Mouse (Mus musculus): ENCODE measurements around the gene Hamp. TPM values are rescaled to one million over a fixed set of nuclear protein-coding genes. Genes with fewer than 3 reads are reported as not detected.

Hamp gene
- total RNA-seq, 2 experiments from 2014 or later: not detected

DNA sequence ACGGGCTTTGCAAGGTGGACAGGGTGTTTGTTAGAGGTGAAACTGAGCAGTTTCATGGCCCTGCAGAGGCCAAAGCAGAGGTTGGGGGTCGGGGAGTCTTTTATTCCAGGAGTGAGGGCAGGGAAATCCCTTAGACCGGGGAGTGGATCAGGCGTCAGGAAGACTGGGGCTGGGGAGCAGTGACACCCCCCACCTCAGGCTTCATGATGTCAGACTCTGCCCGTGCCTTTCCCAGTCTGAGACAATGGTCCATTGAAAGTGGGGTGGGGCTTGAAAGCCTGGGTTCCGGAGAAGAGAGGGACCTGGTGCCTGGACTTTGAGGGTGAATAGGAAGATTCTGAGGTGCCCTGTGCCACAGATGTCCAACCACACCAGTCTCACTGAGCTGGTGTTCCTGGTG is 27.1 kb downstream of the Hamp start:
- no peak for ATAC-seq (replicated peaks; ENCODE audit: low FRiP score, poor library complexity, severe bottlenecking)

DNA sequence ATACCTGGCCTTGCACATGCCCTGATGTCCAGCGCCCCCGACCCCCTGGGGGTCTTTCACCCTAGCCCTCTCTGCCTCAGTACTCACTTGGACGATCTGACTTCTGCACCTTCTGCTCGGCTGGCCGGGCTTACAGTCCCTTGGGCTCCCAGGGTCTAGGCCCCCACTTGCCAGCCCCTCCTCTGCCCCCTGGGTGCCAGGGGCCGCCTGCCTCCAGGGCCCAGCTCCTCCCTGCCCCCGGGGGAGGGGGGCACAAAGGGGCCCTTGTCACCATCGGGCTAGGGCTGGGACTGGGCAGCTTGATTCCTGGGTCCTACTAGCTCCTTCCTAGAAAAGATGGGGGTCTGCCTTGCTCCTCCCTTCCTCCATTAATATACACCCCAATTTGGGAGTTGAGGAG is 29.1 kb downstream of the Hamp start, which contains the start of gene Mag:
Gene Mag, minus strand, starts transcription at position 142 of the 400 bp plus-strand sequence.
- no peak for ATAC-seq (replicated peaks; ENCODE audit: low FRiP score, poor library complexity, severe bottlenecking)

DNA sequence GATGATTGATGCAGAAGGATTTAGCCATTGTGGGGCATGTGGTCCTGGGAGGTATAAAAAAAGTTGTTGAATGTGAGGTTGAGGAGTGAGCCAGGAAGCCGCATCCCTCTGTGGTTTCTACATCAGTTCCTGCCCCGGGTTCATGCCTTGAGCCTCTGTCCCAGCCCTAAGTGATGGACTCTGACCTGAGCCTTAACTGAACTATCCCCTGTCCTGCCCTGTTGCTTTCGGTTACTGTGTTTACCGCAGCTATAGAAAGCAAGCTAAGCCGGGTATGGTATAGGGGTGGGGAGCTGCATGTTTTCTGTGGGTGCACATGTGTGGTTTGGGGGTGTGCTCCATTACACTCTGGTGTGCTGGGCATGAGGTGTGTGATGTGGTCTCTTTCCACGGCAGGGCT is 34.1 kb downstream of the Hamp start:
- ATAC-seq (replicated peaks; ENCODE audit: low FRiP score, poor library complexity, severe bottlenecking): no peak

- ATAC-seq (replicated peaks; ENCODE audit: low FRiP score, poor library complexity, severe bottlenecking): no peak
These were observed 34.8 kb downstream of the Hamp start for GRCm38 (mm10) chr7:30908992-30909431.

DNA sequence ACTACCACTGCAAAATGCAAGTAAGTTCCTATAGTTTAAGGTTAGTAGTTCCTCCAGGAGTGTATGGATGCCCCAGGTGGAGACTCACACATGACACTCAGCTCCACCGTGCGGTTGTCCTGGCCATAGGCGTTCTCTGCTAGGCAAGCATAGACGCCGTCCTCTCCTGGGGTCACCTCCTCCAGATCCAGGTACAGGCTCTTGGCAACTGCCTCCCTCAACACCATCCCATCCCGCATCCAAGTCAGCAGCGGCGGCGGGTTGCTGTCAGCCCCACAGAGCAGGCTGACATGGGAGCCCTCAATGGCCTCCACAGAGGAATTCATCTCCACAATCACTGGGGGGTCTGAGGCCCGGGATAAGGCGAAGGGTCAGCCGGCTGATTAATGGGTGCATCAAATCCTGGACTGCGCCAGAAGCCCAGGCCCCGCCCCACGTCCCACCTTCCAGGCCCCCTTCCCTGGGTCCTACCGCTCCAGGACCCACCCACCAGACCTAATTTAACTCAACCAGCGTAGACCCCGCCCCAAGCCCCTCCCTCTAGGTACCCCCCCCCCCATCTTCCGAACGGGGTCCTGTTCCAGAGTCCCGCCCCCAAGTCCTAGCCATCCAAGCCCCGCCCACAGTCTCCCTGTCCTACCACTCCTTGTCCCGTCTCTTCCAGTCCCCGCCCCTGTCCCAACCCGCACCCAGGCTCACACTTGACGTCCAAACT is 35.4 kb downstream of the Hamp start:
- no peak for ATAC-seq (replicated peaks; ENCODE audit: low FRiP score, poor library complexity, severe bottlenecking)

- no peak for ATAC-seq (replicated peaks; ENCODE audit: low FRiP score, poor library complexity, severe bottlenecking)
These were observed 39.8 kb downstream of the Hamp start for GRCm38 (mm10) chr7:30904042-30904441.

GRCm38 (mm10) chr7:30895217-30895616 is 48.6 kb downstream of the Hamp start:
- ATAC-seq (replicated peaks; ENCODE audit: low FRiP score, poor library complexity, severe bottlenecking): no peak

GRCm38 (mm10) chr7:30892515-30892914 is 51.3 kb downstream of the Hamp start:
- no peak for ATAC-seq (replicated peaks; ENCODE audit: low FRiP score, poor library complexity, severe bottlenecking)

Other genes starting within 250 kb of the Hamp start
- not detected in 2 replicates for gene 2200002J24Rik, start 245.1 kb downstream of the Hamp start, total RNA-seq (2015; ENCODE audit: low replicate concordance)
- not detected in 2 replicates for gene 2200002J24Rik, start 245.1 kb downstream of the Hamp start, total RNA-seq (2017; ENCODE audit: low replicate concordance)
- 4.0 TPM in 1 of 2 replicates, not detected in the other for gene Atp4a, start 231.8 kb downstream of the Hamp start, total RNA-seq (2015; ENCODE audit: low replicate concordance)
- gene Atp4a, start 231.8 kb downstream of the Hamp start, total RNA-seq (2017; ENCODE audit: low replicate concordance): not detected in 2 replicates
- gene Tmem147, start 214.5 kb downstream of the Hamp start, total RNA-seq (2015; ENCODE audit: low replicate concordance): 5.4 and 21.0 TPM in 2 replicates
- 5.1 and 11.2 TPM in 2 replicates for gene Tmem147, start 214.5 kb downstream of the Hamp start, total RNA-seq (2017; ENCODE audit: low replicate concordance)
- gene Gapdhs, start 200.4 kb downstream of the Hamp start, total RNA-seq (2015; ENCODE audit: low replicate concordance): not detected in 2 replicates
- gene Gapdhs, start 200.4 kb downstream of the Hamp start, total RNA-seq (2017; ENCODE audit: low replicate concordance): not detected in 2 replicates
- not detected in 2 replicates for gene Sbsn, start 192.6 kb downstream of the Hamp start, total RNA-seq (2015; ENCODE audit: low replicate concordance)
- gene Sbsn, start 192.6 kb downstream of the Hamp start, total RNA-seq (2017; ENCODE audit: low replicate concordance): not detected in 2 replicates
- gene Dmkn, start 180.3 kb downstream of the Hamp start, total RNA-seq (2015; ENCODE audit: low replicate concordance): 1.7 and 9.4 TPM in 2 replicates
- 9.7 TPM in 1 of 2 replicates, not detected in the other for gene Dmkn, start 180.3 kb downstream of the Hamp start, total RNA-seq (2017; ENCODE audit: low replicate concordance)
- gene Krtdap, start 156.1 kb downstream of the Hamp start, total RNA-seq (2015; ENCODE audit: low replicate concordance): not detected in 2 replicates
- not detected in 2 replicates for gene Krtdap, start 156.1 kb downstream of the Hamp start, total RNA-seq (2017; ENCODE audit: low replicate concordance)
- gene Ffar2, start 120.3 kb downstream of the Hamp start, total RNA-seq (2015; ENCODE audit: low replicate concordance): 2.2 and 7.1 TPM in 2 replicates
- gene Ffar2, start 120.3 kb downstream of the Hamp start, total RNA-seq (2017; ENCODE audit: low replicate concordance): 3.1 and 6.0 TPM in 2 replicates
- gene Ffar3, start 87.9 kb downstream of the Hamp start, total RNA-seq (2015; ENCODE audit: low replicate concordance): not detected in 2 replicates
- not detected in 2 replicates for gene Ffar3, start 87.9 kb downstream of the Hamp start, total RNA-seq (2017; ENCODE audit: low replicate concordance)
- gene Ffar1, start 82.5 kb downstream of the Hamp start, total RNA-seq (2015; ENCODE audit: low replicate concordance): not detected in 2 replicates
- gene Ffar1, start 82.5 kb downstream of the Hamp start, total RNA-seq (2017; ENCODE audit: low replicate concordance): not detected in 2 replicates
- gene Cd22, start 63.7 kb downstream of the Hamp start, total RNA-seq (2015; ENCODE audit: low replicate concordance): 2.9 and 3.6 TPM in 2 replicates
- 1.0 and 3.3 TPM in 2 replicates for gene Cd22, start 63.7 kb downstream of the Hamp start, total RNA-seq (2017; ENCODE audit: low replicate concordance)
- not detected in 2 replicates for gene Mag, start 29.2 kb downstream of the Hamp start, total RNA-seq (2015; ENCODE audit: low replicate concordance)
- not detected in 2 replicates for gene Mag, start 29.2 kb downstream of the Hamp start, total RNA-seq (2017; ENCODE audit: low replicate concordance)
- gene Hamp2, start 19.4 kb downstream of the Hamp start, total RNA-seq (2015; ENCODE audit: low replicate concordance): not detected in 2 replicates
- not detected in 2 replicates for gene Hamp2, start 19.4 kb downstream of the Hamp start, total RNA-seq (2017; ENCODE audit: low replicate concordance)
- gene Usf2, start 12.8 kb upstream of the Hamp start, total RNA-seq (2015; ENCODE audit: low replicate concordance): 75.9 and 78.6 TPM in 2 replicates
- 121 and 139 TPM in 2 replicates for gene Usf2, start 12.8 kb upstream of the Hamp start, total RNA-seq (2017; ENCODE audit: low replicate concordance)
- not detected in 2 replicates for gene Lsr, start 29.4 kb upstream of the Hamp start, total RNA-seq (2015; ENCODE audit: low replicate concordance)
- 1.0 TPM in 1 of 2 replicates, not detected in the other for gene Lsr, start 29.4 kb upstream of the Hamp start, total RNA-seq (2017; ENCODE audit: low replicate concordance)
- gene Fam187b, start 29.8 kb upstream of the Hamp start, total RNA-seq (2015; ENCODE audit: low replicate concordance): not detected in 2 replicates
- not detected in 2 replicates for gene Fam187b, start 29.8 kb upstream of the Hamp start, total RNA-seq (2017; ENCODE audit: low replicate concordance)
- 112 and 145 TPM in 2 replicates for gene Fxyd5, start 98.4 kb upstream of the Hamp start, total RNA-seq (2015; ENCODE audit: low replicate concordance)
- 54.3 and 76.5 TPM in 2 replicates for gene Fxyd5, start 98.4 kb upstream of the Hamp start, total RNA-seq (2017; ENCODE audit: low replicate concordance)
- gene Fxyd7, start 107.4 kb upstream of the Hamp start, total RNA-seq (2015; ENCODE audit: low replicate concordance): not detected in 2 replicates
- gene Fxyd7, start 107.4 kb upstream of the Hamp start, total RNA-seq (2017; ENCODE audit: low replicate concordance): not detected in 2 replicates
- not detected in 2 replicates for gene Fxyd1, start 113.2 kb upstream of the Hamp start, total RNA-seq (2015; ENCODE audit: low replicate concordance)
- gene Fxyd1, start 113.2 kb upstream of the Hamp start, total RNA-seq (2017; ENCODE audit: low replicate concordance): not detected in 2 replicates
- gene Lgi4, start 115.3 kb upstream of the Hamp start, total RNA-seq (2015; ENCODE audit: low replicate concordance): not detected in 2 replicates
- 0.51 TPM in 1 of 2 replicates, not detected in the other for gene Lgi4, start 115.3 kb upstream of the Hamp start, total RNA-seq (2017; ENCODE audit: low replicate concordance)
- gene Fxyd3, start 132.7 kb upstream of the Hamp start, total RNA-seq (2015; ENCODE audit: low replicate concordance): not detected in 2 replicates
- not detected in 2 replicates for gene Fxyd3, start 132.7 kb upstream of the Hamp start, total RNA-seq (2017; ENCODE audit: low replicate concordance)
- 5.9 TPM in 1 of 2 replicates, not detected in the other for gene Hpn, start 171.3 kb upstream of the Hamp start, total RNA-seq (2015; ENCODE audit: low replicate concordance)
- gene Hpn, start 171.3 kb upstream of the Hamp start, total RNA-seq (2017; ENCODE audit: low replicate concordance): not detected in 2 replicates
- gene Scn1b, start 183.0 kb upstream of the Hamp start, total RNA-seq (2015; ENCODE audit: low replicate concordance): not detected in 2 replicates
- 1.3 TPM in 1 of 2 replicates, not detected in the other for gene Scn1b, start 183.0 kb upstream of the Hamp start, total RNA-seq (2017; ENCODE audit: low replicate concordance)
- gene Gramd1a, start 211.9 kb upstream of the Hamp start, total RNA-seq (2015; ENCODE audit: low replicate concordance): 19.1 and 38.6 TPM in 2 replicates
- gene Gramd1a, start 211.9 kb upstream of the Hamp start, total RNA-seq (2017; ENCODE audit: low replicate concordance): 6.7 and 29.1 TPM in 2 replicates

Data from erythroid progenitor cell, adult 5-6 weeks (primary cell).